Mouse (Mus musculus) kidney, embryonic 14.5 days (tissue): ENCODE measurements at regions not wholly inside any gene's neighbourhood (a gene's known extent, or its start where the extent isn't known, plus 50 kb on each side); places are given as distances from the start of the nearest gene placed in this dataset.

ENCODE experiments used
- ATAC-seq: fragments of 200-750 bp; cut with Nextera tagmentation; 2 replicates; pipeline ENCODE4 v1.8.0; 2017; ENCODE audit warnings: moderate number of reproducible peaks, mild to moderate bottlenecking, moderate TSS enrichment, moderate library complexity; ENCODE audit not compliant: low FRiP score, low TSS enrichment
- H3K27ac ChIP-seq: fragments of 300-500 bp; sonication (generic); 2 replicates; pipeline ENCODE4 v1.5.1; 2014; ENCODE audit warnings: low read depth, mild to moderate bottlenecking, low read length, moderate library complexity, mixed read lengths
- H3K27me3 ChIP-seq: fragments of 300-500 bp; sonication (generic); 2 replicates; pipeline ENCODE4 v1.6.1; 2014; ENCODE audit warnings: mild to moderate bottlenecking, low read length; ENCODE audit not compliant: control insufficient read depth, insufficient read depth
- H3K36me3 ChIP-seq: fragments of 300-500 bp; sonication (generic); 2 replicates; pipeline ENCODE4 v1.6.1; 2014; ENCODE audit warnings: low read length, mixed read lengths; ENCODE audit not compliant: control insufficient read depth, insufficient read depth
- H3K4me1 ChIP-seq: fragments of 300-500 bp; sonication (generic); 2 replicates; pipeline ENCODE4 v1.6.1; 2014; ENCODE audit warnings: low read length, mixed read lengths; ENCODE audit not compliant: control insufficient read depth, insufficient read depth
- H3K4me2 ChIP-seq: fragments of 300-500 bp; sonication (generic); replicated peaks from 2 replicates; pipeline ENCODE4 v1.6.1; 2014; ENCODE audit warnings: low read depth, mild to moderate bottlenecking, low read length
- H3K4me3 ChIP-seq: fragments of 300-500 bp; sonication (generic); 2 replicates; pipeline ENCODE4 v1.5.1; 2014; ENCODE audit warnings: mild to moderate bottlenecking, low read length
- H3K9ac ChIP-seq: fragments of 300-500 bp; sonication (generic); 2 replicates; pipeline ENCODE4 v1.6.1; 2014; ENCODE audit warnings: low read depth, mild to moderate bottlenecking, low read length, moderate library complexity
- H3K9me3 ChIP-seq: fragments of 300-500 bp; sonication (generic); 2 replicates; pipeline ENCODE4 v1.6.1; 2016; ENCODE audit warnings: low read length; ENCODE audit not compliant: control insufficient read depth
- WGBS: fragments of 180-500 bp; shearing (Covaris S2); extraction: QIAGEN DNeasy Blood & Tissue Kit; methylation state at CpG from one replicate; pipeline ENCODE4 v1.1.7; 2014; 5-methylcytosine and 5-hydroxymethylcytosine counted together

- H3K4me3 ChIP-seq, result no peak overlapping the region
- no peak overlapping the region for H3K27ac ChIP-seq
- H3K9ac ChIP-seq, result no peak overlapping the region
- no peaks in the 10 kb centered on the region for H3K27me3 ChIP-seq
- H3K4me2 ChIP-seq, result no peak overlapping the region
- H3K36me3 ChIP-seq, result no peaks in the 10 kb centered on the region
- WGBS, result 66% methylated on average over 14 of the region's 14 CpGs
- H3K4me1 ChIP-seq, result no peaks in the 10 kb centered on the region
- H3K9me3 ChIP-seq, result no peaks in the 10 kb centered on the region
- ATAC-seq, result no peak
Measured at GRCm38 (mm10) chr4:95185113-95185915, 133.3 kb upstream of the Jun start.

DNA sequence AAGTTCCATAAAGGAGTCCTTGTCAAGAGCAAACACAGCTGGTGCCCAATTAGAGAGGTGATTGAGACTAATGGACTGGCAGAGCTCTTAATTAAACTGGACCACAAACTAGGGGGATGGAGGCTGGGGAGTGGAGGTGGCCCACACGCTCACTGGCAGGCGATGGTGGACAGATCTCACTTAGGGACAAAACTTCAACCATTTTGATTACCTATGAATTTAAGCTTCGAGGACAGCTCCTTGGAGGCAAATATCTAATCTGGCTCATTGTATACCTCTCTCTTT is 133.8 kb upstream of the Jun start:
- WGBS, result 81% methylated on average over 3 of the region's 3 CpGs
- Histone ChIP-seq H3K4me3 (no peak overlapping the region), H3K4me2 (no peak overlapping the region), H3K27me3 (no peaks in the 10 kb centered on the region), H3K9me3 (no peaks in the 10 kb centered on the region), H3K27ac (no peak overlapping the region), H3K36me3 (no peaks in the 10 kb centered on the region), H3K4me1 (no peaks in the 10 kb centered on the region), H3K9ac (no peak overlapping the region)
- ATAC-seq, result no peak

DNA sequence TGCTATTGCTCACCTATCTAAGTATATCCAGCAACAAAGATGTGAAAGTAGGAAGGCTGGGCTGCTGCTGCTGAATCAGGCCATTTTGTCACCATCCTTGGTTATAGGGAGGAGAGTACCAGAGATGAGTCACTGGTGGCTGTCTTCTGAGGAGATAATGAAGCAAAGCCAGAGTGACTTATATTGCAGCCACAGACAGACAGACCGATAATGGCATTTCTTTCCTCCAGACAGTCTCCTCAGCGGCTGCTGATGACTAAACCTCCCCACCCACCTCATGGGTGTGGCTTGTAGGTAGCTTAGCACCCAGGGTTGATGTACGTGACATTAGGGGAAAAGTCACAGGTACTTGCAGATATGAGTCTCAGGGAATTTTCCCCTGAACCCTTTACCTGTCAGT is 136.1 kb upstream of the Jun start:
- no peaks in the 10 kb centered on the region for H3K36me3 ChIP-seq
- 78% methylated on average over 3 of the region's 3 CpGs for WGBS
- H3K4me3 ChIP-seq, result no peak overlapping the region
- H3K27ac ChIP-seq, result no peak overlapping the region
- no peak for ATAC-seq
- H3K4me2 ChIP-seq, result no peak overlapping the region
- no peaks in the 10 kb centered on the region for H3K4me1 ChIP-seq
- H3K27me3 ChIP-seq, result no peaks in the 10 kb centered on the region
- H3K9me3 ChIP-seq, result no peaks in the 10 kb centered on the region
- H3K9ac ChIP-seq, result no peak overlapping the region

- no peak for ATAC-seq
- Histone ChIP-seq H3K4me3 (no peak overlapping the region), H3K9me3 (no peaks in the 10 kb centered on the region), H3K4me1 (peaks cover under 1% of the 10 kb centered on the region; the same call in 1 of the 2 replicates), H3K4me2 (no peak overlapping the region), H3K36me3 (no peaks in the 10 kb centered on the region), H3K27me3 (no peaks in the 10 kb centered on the region), H3K9ac (no peak overlapping the region), H3K27ac (no peak overlapping the region)
- 93% methylated on average over 7 of the region's 7 CpGs for WGBS
Measured at GRCm38 (mm10) chr4:95191654-95192406, 139.8 kb upstream of the Jun start.

DNA sequence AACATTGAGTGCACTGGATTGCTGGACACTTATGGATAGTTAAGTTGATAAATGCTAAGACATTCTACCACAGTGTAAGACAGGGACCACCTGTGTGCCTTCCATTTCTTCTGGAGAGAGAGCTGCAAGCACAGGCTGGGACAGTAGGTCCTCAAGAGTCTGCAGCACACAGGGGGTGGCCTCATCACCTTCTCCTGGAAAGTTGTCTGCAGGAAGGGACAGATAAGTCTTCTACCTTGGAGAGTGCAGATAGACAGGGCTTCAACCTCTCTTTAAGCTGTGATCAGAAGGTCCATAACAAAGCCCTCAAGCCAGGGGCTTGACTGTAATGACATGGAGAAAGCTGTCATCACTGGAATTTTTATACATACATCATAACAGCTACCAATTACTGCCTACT is 140.5 kb upstream of the Jun start:
- Histone ChIP-seq H3K9me3 (no peaks in the 10 kb centered on the region), H3K4me3 (no peak overlapping the region), H3K27me3 (no peaks in the 10 kb centered on the region), H3K4me1 (peaks cover 6% of the 10 kb centered on the region; the same call in 1 of the 2 replicates), H3K27ac (no peak overlapping the region), H3K4me2 (no peak overlapping the region), H3K36me3 (no peaks in the 10 kb centered on the region), H3K9ac (no peak overlapping the region)
- ATAC-seq, result no peak

GRCm38 (mm10) chr4:95193028-95193427 is 141.0 kb upstream of the Jun start:
- 45% methylated on average over 4 of the region's 4 CpGs for WGBS
- no peak for ATAC-seq
- H3K4me2 ChIP-seq, result no peak overlapping the region
- peaks cover 6% of the 10 kb centered on the region; the same call in 1 of the 2 replicates for H3K4me1 ChIP-seq
- no peaks in the 10 kb centered on the region for H3K36me3 ChIP-seq
- no peak overlapping the region for H3K4me3 ChIP-seq
- H3K27ac ChIP-seq, result no peak overlapping the region
- H3K9me3 ChIP-seq, result no peaks in the 10 kb centered on the region
- no peak overlapping the region for H3K9ac ChIP-seq
- H3K27me3 ChIP-seq, result no peaks in the 10 kb centered on the region

- Histone ChIP-seq H3K27ac (no peak overlapping the region), H3K27me3 (no peaks in the 10 kb centered on the region), H3K4me1 (peaks cover 6% of the 10 kb centered on the region; the same call in 1 of the 2 replicates), H3K9me3 (no peaks in the 10 kb centered on the region), H3K4me3 (no peak overlapping the region), H3K36me3 (no peaks in the 10 kb centered on the region), H3K4me2 (no peak overlapping the region), H3K9ac (no peak overlapping the region)
- 91% methylated on average over 4 of the region's 4 CpGs for WGBS
- ATAC-seq, result no peak
Measured at GRCm38 (mm10) chr4:95193473-95193872, 141.5 kb upstream of the Jun start.

DNA sequence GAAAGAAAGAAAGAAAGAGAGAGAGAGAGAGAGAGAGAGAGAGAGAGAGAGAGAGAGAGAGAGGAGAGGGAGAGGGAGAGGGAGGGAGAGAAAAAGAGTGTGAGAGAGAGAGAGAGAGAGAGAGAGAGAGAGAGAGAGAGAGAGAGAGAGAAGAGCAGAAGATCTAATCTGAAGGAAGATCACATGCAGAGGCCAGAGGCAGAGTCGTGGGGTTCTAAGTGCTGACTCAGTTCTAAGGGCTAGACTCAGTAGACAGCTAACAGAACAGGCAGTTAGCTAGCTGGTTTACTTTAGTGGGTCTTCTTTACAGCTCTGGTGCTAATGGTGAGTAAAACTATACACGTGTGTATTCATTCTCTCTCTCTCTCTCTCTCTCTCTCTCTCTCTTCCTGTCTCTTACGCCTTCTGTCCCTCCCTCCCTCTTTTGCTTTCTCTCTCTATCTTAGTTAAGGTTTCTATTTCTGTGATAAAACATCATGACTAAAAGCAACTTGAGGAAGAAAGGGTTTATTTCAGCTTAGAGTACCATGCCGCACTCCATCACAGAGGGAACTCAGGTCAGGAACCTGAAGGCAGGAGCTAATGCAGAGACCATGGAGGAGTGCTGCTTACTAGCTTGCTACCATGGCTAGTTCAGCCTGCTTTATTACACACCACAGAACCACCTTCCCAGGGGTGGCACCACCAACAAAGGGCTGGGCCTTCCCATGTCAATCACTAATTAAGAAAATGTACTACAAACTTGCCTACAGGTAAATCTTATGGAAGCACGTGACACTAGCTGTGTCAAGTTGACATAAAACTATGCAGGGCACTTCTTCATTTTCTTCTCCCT is 142.8 kb upstream of the Jun start:
- Histone ChIP-seq H3K9me3 (no peaks in the 10 kb centered on the region), H3K4me3 (no peak overlapping the region), H3K27ac (no peak overlapping the region), H3K4me1 (peaks cover 6% of the 10 kb centered on the region; the same call in 1 of the 2 replicates), H3K27me3 (no peaks in the 10 kb centered on the region), H3K9ac (no peak overlapping the region), H3K4me2 (no peak overlapping the region), H3K36me3 (no peaks in the 10 kb centered on the region)
- WGBS, result 73% methylated on average over 5 of the region's 5 CpGs
- ATAC-seq, result no peak

GRCm38 (mm10) chr4:95196106-95196505 is 144.1 kb upstream of the Jun start:
- H3K9me3 ChIP-seq, result no peaks in the 10 kb centered on the region
- H3K4me1 ChIP-seq, result peaks cover 8% of the 10 kb centered on the region; the same call in 1 of the 2 replicates
- no peaks in the 10 kb centered on the region for H3K27me3 ChIP-seq
- H3K4me3 ChIP-seq, result no peak overlapping the region
- WGBS, result 58% methylated on average over 2 of the region's 2 CpGs
- H3K9ac ChIP-seq, result no peak overlapping the region
- H3K36me3 ChIP-seq, result no peaks in the 10 kb centered on the region
- no peak overlapping the region for H3K27ac ChIP-seq
- no peak for ATAC-seq
- H3K4me2 ChIP-seq, result no peak overlapping the region
